Mouse (Mus musculus) lung, adult 2 months (tissue): ENCODE results near the gene Nlrx1.

Source experiments
- CTCF ChIP-seq: fragments of 200-500 bp; IDR thresholded peaks from 2 replicates; pipeline ENCODE4 v1.5.1; 2011; ENCODE audit warnings: mild to moderate bottlenecking, low read length, control low read depth; ENCODE audit not compliant: insufficient read depth
- POLR2A ChIP-seq: fragments of 200-500 bp; IDR thresholded peaks from 2 replicates; pipeline ENCODE4 v1.6.1; 2011; ENCODE audit warnings: low read depth, mild to moderate bottlenecking, control low read depth, low read length, borderline replicate concordance; ENCODE audit errors: extremely low read depth

- TF ChIP-seq POLR2A (no peak), CTCF (no peak)
These were observed 14.8 kb upstream of the Nlrx1 start for GRCm38 (mm10) chr9:44283183-44283582.
